Mouse (Mus musculus) liver, postnatal 0 days (tissue): Measurements from ENCODE around the gene B4gat1.

Experiments
- CTCF ChIP-seq: sonication (generic); IDR thresholded peaks from 2 replicates; pipeline ENCODE4 v1.5.1; 2016; ENCODE audit warnings: antibody characterized with exemption, low read depth
- EP300 ChIP-seq: IDR thresholded peaks from 2 replicates; pipeline ENCODE4 v1.6.1; 2016; ENCODE audit warnings: antibody characterized with exemption, low read depth, mild to moderate bottlenecking

- TF ChIP-seq CTCF (peak; percentile 65), EP300 (peak; percentile 42; the same call in 1 of the 2 replicates)
These were observed 49.5 kb downstream of the B4gat1 start, which contains the start of gene Yif1a for GRCm38 (mm10) chr19:5087884-5088728.
